Mouse (Mus musculus) stomach, postnatal 0 days (tissue): ENCODE results near the gene Tmem41b.

ENCODE experiments used
- CTCF ChIP-seq: IDR thresholded peaks from 2 replicates; pipeline ENCODE4 v1.5.1; 2016; ENCODE audit warnings: antibody characterized with exemption, low read depth, mild to moderate bottlenecking, moderate library complexity
- EP300 ChIP-seq: optimal IDR thresholded peaks from 2 replicates; pipeline ENCODE3; 2016; ENCODE audit warnings: antibody characterized with exemption

- TF ChIP-seq EP300 (no peak), CTCF (peak; percentile 63)
These were observed 57.1 kb downstream of the Tmem41b start for GRCm38 (mm10) chr7:109929628-109930027.
